Mouse (Mus musculus) embryonic facial prominence, embryonic 11.5 days (tissue): ENCODE results near the gene Mocs1. TPM values are rescaled to one million over a fixed set of nuclear protein-coding genes. Genes with fewer than 3 reads are reported as not detected.

Source experiments
- ATAC-seq: fragments of 200-750 bp; cut with Nextera tagmentation; replicated peaks from 2 replicates; pipeline ENCODE4 v1.8.0; 2017; ENCODE audit warnings: low read depth; ENCODE audit not compliant: insufficient number of reproducible peaks, low FRiP score, low TSS enrichment
- DNase-seq: peaks from one replicate; pipeline ENCODE4 v3.0.0-alpha.2; 2015; ENCODE audit warnings: low spot score
- H3K27ac ChIP-seq: fragments of 300-500 bp; sonication (generic); replicated peaks from 2 replicates; pipeline ENCODE4 v1.5.1; 2014; ENCODE audit warnings: mild to moderate bottlenecking, low read depth, low read length, control low read depth
- H3K27me3 ChIP-seq: fragments of 300-500 bp; sonication (generic); 2 replicates; pipeline ENCODE4 v1.6.1; 2014; ENCODE audit warnings: mild to moderate bottlenecking, low read length, moderate library complexity, mixed read lengths; ENCODE audit not compliant: control insufficient read depth, insufficient read depth
- H3K36me3 ChIP-seq: fragments of 300-500 bp; sonication (generic); replicated peaks from 2 replicates; pipeline ENCODE4 v1.6.1; 2014; ENCODE audit warnings: low read depth, mild to moderate bottlenecking, low read length, moderate library complexity, mixed read lengths; ENCODE audit not compliant: control insufficient read depth, insufficient read depth
- H3K4me1 ChIP-seq: fragments of 300-500 bp; sonication (generic); 2 replicates; pipeline ENCODE4 v1.6.1; 2014; ENCODE audit warnings: low read length, mixed read lengths; ENCODE audit not compliant: control insufficient read depth, insufficient read depth
- H3K4me2 ChIP-seq: fragments of 300-500 bp; sonication (generic); 2 replicates; pipeline ENCODE4 v1.6.1; 2014; ENCODE audit warnings: low read depth, mild to moderate bottlenecking, control low read depth, low read length, moderate library complexity
- H3K4me3 ChIP-seq: fragments of 300-500 bp; sonication (generic); 2 replicates; pipeline ENCODE4 v1.5.1; 2014; ENCODE audit warnings: low read depth, low read length, control low read depth
- H3K9ac ChIP-seq: fragments of 300-500 bp; sonication (generic); replicated peaks from 2 replicates; pipeline ENCODE4 v1.6.1; 2014; ENCODE audit warnings: mild to moderate bottlenecking, control low read depth, low read length
- H3K9me3 ChIP-seq: fragments of 300-500 bp; sonication (generic); replicated peaks from 2 replicates; pipeline ENCODE4 v1.6.1; 2016; ENCODE audit warnings: mild to moderate bottlenecking, low read length, inconsistent platforms, mixed read lengths; ENCODE audit not compliant: control insufficient read depth
- WGBS: fragments of 180-500 bp; shearing (Covaris S2); extraction: QIAGEN DNeasy Blood & Tissue Kit; methylation state at CpG from one replicate; pipeline ENCODE4 v1.1.7; 2014; 5-methylcytosine and 5-hydroxymethylcytosine counted together
- polyA plus RNA-seq: library from polyadenylated mRNA; unstranded; fragments of >200 nt; fragmentation: Nextera tagmentation; extraction: Ambion mirVana; gene quantifications from 2 replicates; pipeline ENCODE4 v1.2.1, GENCODE M21; 2014

The Mocs1 gene
- polyA plus RNA-seq, 1 experiment from 2014 or later, result 6.0 TPM

GRCm38 (mm10) chr17:49403151-49403550 is 25.0 kb upstream of the Mocs1 start:
- H3K4me2 ChIP-seq, result no peak overlapping the region
- H3K36me3 ChIP-seq, result no peaks in the 10 kb centered on the region
- H3K9me3 ChIP-seq, result no peaks in the 10 kb centered on the region
- DNase-seq, result no peak
- H3K9ac ChIP-seq, result no peak overlapping the region
- H3K27me3 ChIP-seq, result no peaks in the 10 kb centered on the region
- ATAC-seq, result no peak
- no peaks in the 10 kb centered on the region for H3K4me1 ChIP-seq
- H3K27ac ChIP-seq, result no peak overlapping the region
- 78% methylated on average over 6 of the region's 6 CpGs for WGBS
- H3K4me3 ChIP-seq, result no peak overlapping the region

- H3K9ac ChIP-seq, result no peak overlapping the region
- H3K27ac ChIP-seq, result no peak overlapping the region
- no peaks in the 10 kb centered on the region for H3K36me3 ChIP-seq
- H3K27me3 ChIP-seq, result no peaks in the 10 kb centered on the region
- no peak overlapping the region for H3K4me3 ChIP-seq
- 83% methylated on average over 5 of the region's 5 CpGs for WGBS
- no peak for DNase-seq
- no peak overlapping the region for H3K4me2 ChIP-seq
- H3K9me3 ChIP-seq, result no peaks in the 10 kb centered on the region
- no peaks in the 10 kb centered on the region for H3K4me1 ChIP-seq
- ATAC-seq, result no peak
Observed at GRCm38 (mm10) chr17:49405927-49406326, 22.2 kb upstream of the Mocs1 start.

GRCm38 (mm10) chr17:49412974-49413373 is 15.2 kb upstream of the Mocs1 start:
- Histone ChIP-seq H3K4me1 (no peaks in the 10 kb centered on the region), H3K4me3 (no peak overlapping the region), H3K4me2 (no peak overlapping the region), H3K9ac (no peak overlapping the region), H3K9me3 (no peaks in the 10 kb centered on the region), H3K36me3 (no peaks in the 10 kb centered on the region), H3K27me3 (no peaks in the 10 kb centered on the region), H3K27ac (no peak overlapping the region)
- 92% methylated on average over 5 of the region's 5 CpGs for WGBS
- DNase-seq (no peak), ATAC-seq (no peak)

- peak; percentile 44 for DNase-seq
- Histone ChIP-seq H3K4me3 (no peak overlapping the region), H3K27me3 (no peaks in the 10 kb centered on the region), H3K9ac (no peak overlapping the region), H3K36me3 (no peaks in the 10 kb centered on the region), H3K27ac (no peak overlapping the region), H3K9me3 (no peaks in the 10 kb centered on the region), H3K4me1 (no peaks in the 10 kb centered on the region), H3K4me2 (no peak overlapping the region)
- 59% methylated on average over 3 of the region's 3 CpGs for WGBS
- ATAC-seq, result no peak
Observed at GRCm38 (mm10) chr17:49413554-49413953, 14.6 kb upstream of the Mocs1 start.

GRCm38 (mm10) chr17:49416228-49416627 is 11.9 kb upstream of the Mocs1 start:
- H3K4me1 ChIP-seq, result no peaks in the 10 kb centered on the region
- H3K27me3 ChIP-seq, result no peaks in the 10 kb centered on the region
- H3K4me3 ChIP-seq, result no peak overlapping the region
- H3K4me2 ChIP-seq, result no peak overlapping the region
- no peak overlapping the region for H3K27ac ChIP-seq
- 74% methylated on average over 3 of the region's 3 CpGs for WGBS
- DNase-seq (no peak), ATAC-seq (no peak)
- no peaks in the 10 kb centered on the region for H3K9me3 ChIP-seq
- H3K36me3 ChIP-seq, result no peaks in the 10 kb centered on the region
- H3K9ac ChIP-seq, result no peak overlapping the region

GRCm38 (mm10) chr17:49419813-49420212 is 8.3 kb upstream of the Mocs1 start:
- H3K9me3 ChIP-seq, result no peaks in the 10 kb centered on the region
- no peak overlapping the region for H3K9ac ChIP-seq
- H3K4me3 ChIP-seq, result no peak overlapping the region
- 55% methylated on average over 6 of the region's 6 CpGs for WGBS
- no peak overlapping the region for H3K27ac ChIP-seq
- no peak for ATAC-seq
- H3K36me3 ChIP-seq, result no peaks in the 10 kb centered on the region
- no peaks in the 10 kb centered on the region for H3K27me3 ChIP-seq
- DNase-seq, result no peak
- H3K4me1 ChIP-seq, result no peaks in the 10 kb centered on the region
- no peak overlapping the region for H3K4me2 ChIP-seq

- WGBS, result 63% methylated on average over 3 of the region's 3 CpGs
- Histone ChIP-seq H3K9me3 (no peaks in the 10 kb centered on the region), H3K36me3 (no peaks in the 10 kb centered on the region), H3K27ac (no peak overlapping the region), H3K4me2 (no peak overlapping the region), H3K9ac (no peak overlapping the region), H3K27me3 (no peaks in the 10 kb centered on the region), H3K4me1 (no peaks in the 10 kb centered on the region), H3K4me3 (no peak overlapping the region)
- no peak for DNase-seq
- no peak for ATAC-seq
Observed at GRCm38 (mm10) chr17:49422286-49423066, 5.7 kb upstream of the Mocs1 start.

- ATAC-seq, result no peak
- no peak overlapping the region for H3K9ac ChIP-seq
Observed at GRCm38 (mm10) chr17:49423067-49423325, 5.2 kb upstream of the Mocs1 start.

More at GRCm38 (mm10) chr17:49423067-49423325, 5.2 kb upstream of the Mocs1 start:
- no peaks in the 10 kb centered on the region for H3K4me1 ChIP-seq
- no peaks in the 10 kb centered on the region for H3K9me3 ChIP-seq
- no peak for DNase-seq
- H3K27me3 ChIP-seq, result no peaks in the 10 kb centered on the region
- no peak overlapping the region for H3K27ac ChIP-seq
- H3K4me2 ChIP-seq, result no peak overlapping the region
- no peaks in the 10 kb centered on the region for H3K36me3 ChIP-seq
- H3K4me3 ChIP-seq, result no peak overlapping the region
- 89% methylated on average over 2 of the region's 2 CpGs for WGBS
